Mouse (Mus musculus): Measurements from ENCODE around the gene Gm20518. TPM values are rescaled to one million over a fixed set of nuclear protein-coding genes. Genes with fewer than 3 reads are reported as not detected.
A peak's percentile ranks its signal among the peaks of the same experiment; 100 is the strongest.

Gm20518 gene
- 0.19 and 0.24 TPM in 2 replicates for polyA plus RNA-seq (2015; fragmentation: Nextera tagmentation; extraction: Ambion mirVana)

GRCm38 (mm10) chr16:17891567-17891959, at the start of gene Gm20518:
Gene Gm20518, minus strand, starts transcription at chr16:17891671.
- no peaks in the 10 kb centered on the region for H3K36me3 ChIP-seq
- peak; percentile 97 for ATAC-seq (replicated peaks; ENCODE audit: insufficient number of reproducible peaks, insufficient read depth, low FRiP score, low read depth)
- H3K9ac ChIP-seq = peak within 1 kb of the TSS; percentile 96
- peak within 1 kb of the TSS; percentile 73 for H3K4me2 ChIP-seq
- peaks cover 30% of the 10 kb centered on the region for H3K4me1 ChIP-seq (replicated peaks)
- H3K27ac ChIP-seq = peak within 1 kb of the TSS; percentile 97
- no peaks in the 10 kb centered on the region for H3K9me3 ChIP-seq (replicated peaks)
- under 1% methylated on average over 38 of the region's 38 CpGs for WGBS
- no peaks in the 10 kb centered on the region for H3K27me3 ChIP-seq
- peak within 1 kb of the TSS; percentile 95 for H3K4me3 ChIP-seq

GRCm38 (mm10) chr16:17939255-17939751, 47.8 kb upstream of the Gm20518 start:
- no peak overlapping the region for H3K4me3 ChIP-seq
- H3K27ac ChIP-seq = no peak overlapping the region
- ATAC-seq (replicated peaks; ENCODE audit: insufficient number of reproducible peaks, insufficient read depth, low FRiP score, low read depth) = no peak
- no peak overlapping the region for H3K9ac ChIP-seq
- no peak overlapping the region for H3K4me2 ChIP-seq
- 39% methylated on average over 9 of the region's 9 CpGs for WGBS
- peaks cover 25% of the 10 kb centered on the region for H3K27me3 ChIP-seq
- H3K36me3 ChIP-seq = no peaks in the 10 kb centered on the region
- H3K9me3 ChIP-seq (replicated peaks) = no peaks in the 10 kb centered on the region
- H3K4me1 ChIP-seq (replicated peaks) = no peaks in the 10 kb centered on the region; the same call in 1 of the 2 replicates

- H3K9ac ChIP-seq = no peak overlapping the region
- H3K4me1 ChIP-seq (replicated peaks) = no peaks in the 10 kb centered on the region; the same call in 1 of the 2 replicates
- no peak overlapping the region for H3K27ac ChIP-seq
- H3K9me3 ChIP-seq (replicated peaks) = no peaks in the 10 kb centered on the region
- H3K36me3 ChIP-seq = no peaks in the 10 kb centered on the region
- 8% methylated on average over 7 of the region's 7 CpGs for WGBS
- no peak overlapping the region for H3K4me3 ChIP-seq
- peaks cover 25% of the 10 kb centered on the region for H3K27me3 ChIP-seq
- H3K4me2 ChIP-seq = no peak overlapping the region
- ATAC-seq (replicated peaks; ENCODE audit: insufficient number of reproducible peaks, insufficient read depth, low FRiP score, low read depth) = peak; percentile 75; the same call in 1 of the 2 replicates
Measured at GRCm38 (mm10) chr16:17938821-17939220, 47.4 kb upstream of the Gm20518 start.

- ATAC-seq (replicated peaks; ENCODE audit: insufficient number of reproducible peaks, insufficient read depth, low FRiP score, low read depth) = no peak
- no peaks in the 10 kb centered on the region; the same call in 1 of the 2 replicates for H3K4me1 ChIP-seq (replicated peaks)
- no peaks in the 10 kb centered on the region for H3K9me3 ChIP-seq (replicated peaks)
- no peaks in the 10 kb centered on the region for H3K36me3 ChIP-seq
- no peak overlapping the region for H3K27ac ChIP-seq
- H3K4me3 ChIP-seq = no peak overlapping the region
- peaks cover 25% of the 10 kb centered on the region for H3K27me3 ChIP-seq
- H3K9ac ChIP-seq = no peak overlapping the region
- 55% methylated on average over 7 of the region's 7 CpGs for WGBS
- H3K4me2 ChIP-seq = no peak overlapping the region
Measured at GRCm38 (mm10) chr16:17938187-17938586, 46.7 kb upstream of the Gm20518 start.

- Histone ChIP-seq H3K4me1 (replicated peaks) (no peaks in the 10 kb centered on the region; the same call in 1 of the 2 replicates), H3K4me3 (no peak overlapping the region), H3K36me3 (no peaks in the 10 kb centered on the region), H3K9me3 (replicated peaks) (no peaks in the 10 kb centered on the region), H3K4me2 (no peak overlapping the region), H3K27me3 (peaks cover 25% of the 10 kb centered on the region), H3K27ac (no peak overlapping the region), H3K9ac (no peak overlapping the region)
- 66% methylated on average over 10 of the region's 10 CpGs for WGBS
- no peak for ATAC-seq (replicated peaks; ENCODE audit: insufficient number of reproducible peaks, insufficient read depth, low FRiP score, low read depth)
Measured at GRCm38 (mm10) chr16:17936776-17937175, 45.3 kb upstream of the Gm20518 start.

- no peaks in the 10 kb centered on the region for H3K36me3 ChIP-seq
- ATAC-seq (replicated peaks; ENCODE audit: insufficient number of reproducible peaks, insufficient read depth, low FRiP score, low read depth) = no peak
- H3K9ac ChIP-seq = no peak overlapping the region
- no peak overlapping the region for H3K4me3 ChIP-seq
- H3K4me2 ChIP-seq = no peak overlapping the region
- H3K9me3 ChIP-seq (replicated peaks) = no peaks in the 10 kb centered on the region
- H3K27me3 ChIP-seq = peaks cover 25% of the 10 kb centered on the region
- WGBS = 52% methylated on average over 3 of the region's 3 CpGs
- no peak overlapping the region for H3K27ac ChIP-seq
- no peaks in the 10 kb centered on the region; the same call in 1 of the 2 replicates for H3K4me1 ChIP-seq (replicated peaks)
Measured at GRCm38 (mm10) chr16:17934445-17934910, 43.0 kb upstream of the Gm20518 start.

GRCm38 (mm10) chr16:17933594-17934444, 42.3 kb upstream of the Gm20518 start:
- H3K36me3 ChIP-seq = no peaks in the 10 kb centered on the region
- H3K4me3 ChIP-seq = no peak overlapping the region
- H3K4me1 ChIP-seq (replicated peaks) = peaks cover 2% of the 10 kb centered on the region
- no peak for ATAC-seq (replicated peaks; ENCODE audit: insufficient number of reproducible peaks, insufficient read depth, low FRiP score, low read depth)
- WGBS = 58% methylated on average over 9 of the region's 9 CpGs
- H3K9ac ChIP-seq = no peak overlapping the region
- no peak overlapping the region for H3K4me2 ChIP-seq
- H3K9me3 ChIP-seq (replicated peaks) = no peaks in the 10 kb centered on the region
- H3K27ac ChIP-seq = no peak overlapping the region
- H3K27me3 ChIP-seq = peaks cover 25% of the 10 kb centered on the region

- 75% methylated on average over 5 of the region's 5 CpGs for WGBS
- no peak overlapping the region for H3K4me3 ChIP-seq
- peaks cover 13% of the 10 kb centered on the region for H3K4me1 ChIP-seq (replicated peaks)
- H3K4me2 ChIP-seq = no peak overlapping the region
- H3K27ac ChIP-seq = no peak overlapping the region
- ATAC-seq (replicated peaks; ENCODE audit: insufficient number of reproducible peaks, insufficient read depth, low FRiP score, low read depth) = no peak
- no peaks in the 10 kb centered on the region for H3K36me3 ChIP-seq
- H3K27me3 ChIP-seq = peaks cover 13% of the 10 kb centered on the region
- H3K9ac ChIP-seq = no peak overlapping the region
- H3K9me3 ChIP-seq (replicated peaks) = no peaks in the 10 kb centered on the region
Measured at GRCm38 (mm10) chr16:17931906-17932460, 40.5 kb upstream of the Gm20518 start.

GRCm38 (mm10) chr16:17929631-17930030, 38.2 kb upstream of the Gm20518 start:
- ATAC-seq (replicated peaks; ENCODE audit: insufficient number of reproducible peaks, insufficient read depth, low FRiP score, low read depth) = no peak
- peaks cover 5% of the 10 kb centered on the region; the same call in 1 of the 2 replicates for H3K36me3 ChIP-seq
- H3K4me1 ChIP-seq (replicated peaks) = peaks cover 18% of the 10 kb centered on the region
- H3K4me3 ChIP-seq = no peak overlapping the region
- no peaks in the 10 kb centered on the region for H3K27me3 ChIP-seq
- H3K4me2 ChIP-seq = no peak overlapping the region
- no peaks in the 10 kb centered on the region for H3K9me3 ChIP-seq (replicated peaks)
- WGBS = 77% methylated on average over 2 of the region's 2 CpGs
- H3K9ac ChIP-seq = no peak overlapping the region
- H3K27ac ChIP-seq = no peak overlapping the region

GRCm38 (mm10) chr16:17929211-17929610, 37.7 kb upstream of the Gm20518 start:
- Histone ChIP-seq H3K9me3 (replicated peaks) (no peaks in the 10 kb centered on the region), H3K27ac (no peak overlapping the region; the same call in 1 of the 2 replicates), H3K4me3 (no peak overlapping the region), H3K4me1 (replicated peaks) (peaks cover 18% of the 10 kb centered on the region), H3K4me2 (peak overlapping the region; percentile 100; the same call in 1 of the 2 replicates), H3K9ac (no peak overlapping the region), H3K27me3 (no peaks in the 10 kb centered on the region), H3K36me3 (peaks cover 5% of the 10 kb centered on the region; the same call in 1 of the 2 replicates)
- no peak for ATAC-seq (replicated peaks; ENCODE audit: insufficient number of reproducible peaks, insufficient read depth, low FRiP score, low read depth)
- 22% methylated on average over 2 of the region's 2 CpGs for WGBS

GRCm38 (mm10) chr16:17928627-17929104, 37.2 kb upstream of the Gm20518 start:
- H3K4me1 ChIP-seq (replicated peaks) = peaks cover 18% of the 10 kb centered on the region
- WGBS = under 1% methylated on average over 9 of the region's 9 CpGs
- peak overlapping the region; percentile 80 for H3K4me3 ChIP-seq
- peak overlapping the region; percentile 72 for H3K27ac ChIP-seq
- H3K9ac ChIP-seq = peak overlapping the region; percentile 72
- peak overlapping the region; percentile 100 for H3K4me2 ChIP-seq
- no peaks in the 10 kb centered on the region for H3K9me3 ChIP-seq (replicated peaks)
- no peaks in the 10 kb centered on the region for H3K27me3 ChIP-seq
- peak; percentile 31 for ATAC-seq (replicated peaks; ENCODE audit: insufficient number of reproducible peaks, insufficient read depth, low FRiP score, low read depth)
- H3K36me3 ChIP-seq = peaks cover 5% of the 10 kb centered on the region; the same call in 1 of the 2 replicates

Data from heart, embryonic 15.5 days (tissue).